Mouse (Mus musculus): ENCODE data around the gene Xirp2.
A peak's percentile ranks its signal among the peaks of the same experiment; 100 is the strongest.
"Not testable (repeated sequence)": the region's sequence is repeated elsewhere in the genome, so short reads cannot be mapped to it uniquely, and the experiment has no call there.

Gene Xirp2

DNA sequence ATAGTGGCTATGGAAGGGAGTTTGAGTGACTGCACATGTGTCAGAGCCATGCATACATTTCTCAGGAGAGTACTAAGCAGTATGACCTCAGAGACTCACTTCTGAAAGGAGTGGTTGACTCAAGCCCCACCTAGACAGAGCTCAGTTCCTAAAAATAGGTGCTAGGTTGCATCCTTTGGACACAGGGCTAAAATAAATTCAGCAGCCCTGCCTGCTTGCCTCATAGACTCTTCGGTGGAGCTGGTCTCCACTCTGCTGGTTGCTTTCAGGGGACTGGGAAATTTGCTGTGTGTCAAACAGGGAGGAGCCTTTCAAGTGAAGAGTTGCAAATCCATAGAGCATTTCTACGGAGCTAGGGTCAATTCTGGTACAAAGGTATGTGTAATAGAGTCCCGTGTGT lies at the start of gene Xirp2:
Gene Xirp2, plus strand, starts transcription at position 223 of the 400 bp plus-strand sequence.
- no peak for DNase-seq (ENCODE audit: low spot score)

- not testable (repeated sequence) for DNase-seq (ENCODE audit: low spot score)
Observed at GRCm38 (mm10) chr2:67413425-67413824, 32.4 kb upstream of the Xirp2 start, which contains the start of gene Gm21830. Gm21830 (plus strand) TSS chr2:67413725.

- DNase-seq (ENCODE audit: low spot score): no peak
Observed at GRCm38 (mm10) chr2:67420853-67421252, 24.9 kb upstream of the Xirp2 start.

GRCm38 (mm10) chr2:67422799-67423198 lies 23.0 kb upstream of the Xirp2 start:
- no peak for DNase-seq (ENCODE audit: low spot score)

- no peak for DNase-seq (ENCODE audit: low spot score)
Observed at GRCm38 (mm10) chr2:67433081-67433480, 12.7 kb upstream of the Xirp2 start, which contains the start of gene Gm26727. Gm26727 (minus strand) TSS chr2:67433181.

DNA sequence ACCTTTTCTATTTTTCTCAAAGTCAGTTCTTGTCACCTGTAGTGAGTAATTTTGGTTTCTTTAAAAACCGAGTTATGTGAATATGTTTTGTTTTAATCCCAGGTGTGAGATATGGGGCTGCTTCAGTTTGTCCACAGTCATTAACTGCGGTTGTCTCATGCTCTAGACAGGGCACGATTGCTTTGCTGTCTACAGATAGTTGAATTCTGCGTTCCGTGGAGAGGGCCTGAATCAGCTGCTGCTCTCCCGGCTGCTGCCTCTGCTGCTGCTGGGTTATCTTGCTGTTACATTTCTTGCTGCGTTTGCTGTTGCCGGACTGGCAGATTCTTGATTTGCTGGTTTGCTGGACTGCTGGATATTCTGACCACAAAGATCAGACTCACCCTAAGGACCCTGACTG lies 7.5 kb upstream of the Xirp2 start:
- no peak for DNase-seq (ENCODE audit: low spot score)

GRCm38 (mm10) chr2:67446772-67447171 lies 970 bp downstream of the Xirp2 start:
- DNase-seq (ENCODE audit: low spot score): no peak

DNA sequence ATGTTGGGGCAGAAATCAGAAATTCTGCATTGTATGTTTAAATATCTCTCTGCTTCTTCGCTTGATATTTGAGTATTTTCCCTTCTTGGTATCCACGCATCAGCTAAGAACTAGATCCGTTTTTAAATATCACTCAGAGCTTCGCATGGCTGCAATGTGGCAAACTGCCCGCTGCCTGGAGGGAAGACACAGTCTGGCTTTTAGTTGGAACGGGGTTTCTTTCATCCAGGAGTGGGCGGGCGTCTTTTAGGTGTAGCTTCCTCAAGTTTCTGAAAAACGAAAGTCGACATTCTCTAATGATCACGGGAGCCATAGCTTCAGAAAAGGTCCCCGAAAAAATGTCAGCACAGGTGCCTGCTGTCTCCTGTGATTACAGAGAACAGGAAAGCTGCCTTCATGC lies 1.4 kb downstream of the Xirp2 start:
- DNase-seq (ENCODE audit: low spot score): no peak

DNA sequence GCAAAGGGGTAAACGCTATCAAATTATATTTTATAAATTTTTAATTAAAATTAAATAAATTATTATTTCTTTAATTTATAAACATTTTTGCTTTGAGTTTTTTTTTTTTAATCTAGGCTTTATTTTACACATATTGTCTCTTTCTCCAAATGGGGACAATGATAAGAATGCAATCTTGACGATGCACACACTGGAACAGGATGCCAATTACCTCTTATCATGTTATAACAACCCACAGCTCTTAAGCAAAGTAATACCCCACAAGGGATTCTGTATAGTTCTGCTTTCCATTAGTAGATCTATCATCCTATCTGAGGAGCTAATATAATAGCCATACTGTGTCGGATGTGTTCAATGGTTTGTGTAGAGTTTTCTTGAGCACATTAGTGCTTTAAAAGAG lies 15.1 kb downstream of the Xirp2 start:
- no peak for DNase-seq (ENCODE audit: low spot score)

GRCm38 (mm10) chr2:67467036-67467435 lies 21.2 kb downstream of the Xirp2 start:
- no peak for DNase-seq (ENCODE audit: low spot score)

GRCm38 (mm10) chr2:67470030-67470429 lies 24.2 kb downstream of the Xirp2 start:
- not testable (repeated sequence) for DNase-seq (ENCODE audit: low spot score)

DNA sequence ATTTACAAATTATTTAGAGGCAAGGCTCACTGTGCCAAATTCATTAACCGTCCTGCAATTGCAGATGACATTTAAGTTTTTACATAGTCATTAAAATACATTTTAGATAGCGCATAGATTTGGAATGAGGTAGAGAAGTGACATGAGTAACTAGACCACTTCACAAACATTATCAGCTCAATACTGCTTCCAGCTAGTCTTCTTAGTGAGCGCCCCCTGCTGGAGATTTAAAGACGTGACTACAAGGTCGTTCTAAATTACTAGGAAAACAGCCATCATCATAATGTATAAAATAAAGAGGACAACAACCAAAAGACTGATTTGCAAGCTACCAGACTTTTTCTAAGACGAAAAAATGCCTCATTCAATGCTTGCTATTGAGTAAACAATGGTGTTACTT lies 32.0 kb downstream of the Xirp2 start:
- DNase-seq (ENCODE audit: low spot score): peak; percentile 29

DNA sequence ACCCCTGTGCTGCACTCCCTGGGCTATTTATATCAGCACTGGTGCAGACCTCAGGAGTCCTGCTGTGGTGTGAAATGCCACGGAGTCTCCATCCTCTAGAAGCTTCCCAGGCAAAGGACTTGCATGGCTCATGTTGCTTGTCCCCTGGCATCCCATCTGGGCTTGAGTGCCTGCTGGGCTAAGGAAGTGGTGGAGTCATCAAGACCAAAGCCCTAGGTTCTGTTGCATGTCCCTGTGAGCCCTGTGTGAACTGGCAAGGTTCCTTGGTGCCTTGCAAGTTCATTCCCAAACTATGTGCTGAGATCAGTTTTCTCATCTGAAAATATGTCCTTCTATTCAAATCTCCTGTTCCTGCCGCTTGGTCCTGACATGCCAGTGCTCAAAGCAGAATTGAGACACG lies 35.2 kb downstream of the Xirp2 start:
- DNase-seq (ENCODE audit: low spot score): no peak

- DNase-seq (ENCODE audit: low spot score): no peak
Observed at GRCm38 (mm10) chr2:67486721-67487120, 40.9 kb downstream of the Xirp2 start.

- DNase-seq (ENCODE audit: low spot score): no peak
Observed at GRCm38 (mm10) chr2:67487162-67487561, 41.4 kb downstream of the Xirp2 start.

- DNase-seq (ENCODE audit: low spot score): no peak
Observed at GRCm38 (mm10) chr2:67488465-67489127, 42.8 kb downstream of the Xirp2 start.

DNA sequence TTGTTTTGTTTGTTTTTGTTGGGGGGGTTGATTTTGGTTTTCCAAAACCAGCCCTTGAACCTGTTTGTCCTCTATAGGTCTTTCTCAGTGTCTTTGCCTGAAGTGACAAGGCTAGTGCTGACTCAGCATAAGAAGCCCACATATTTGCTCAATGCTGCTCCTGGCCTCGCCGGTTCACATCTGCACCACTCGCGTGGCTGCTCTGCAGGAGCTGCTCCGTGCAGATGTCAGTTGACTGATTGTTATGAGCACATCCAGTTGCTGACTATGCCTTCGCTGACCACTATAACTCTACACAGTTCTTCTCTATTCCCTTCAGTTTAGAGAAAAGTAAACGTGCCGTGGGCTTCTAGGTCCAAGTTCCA lies 43.3 kb downstream of the Xirp2 start:
- no peak for DNase-seq (ENCODE audit: low spot score)

GRCm38 (mm10) chr2:67505457-67505856 lies 59.7 kb downstream of the Xirp2 start:
- no peak for DNase-seq (ENCODE audit: low spot score)

GRCm38 (mm10) chr2:67516405-67516804 lies 70.6 kb downstream of the Xirp2 start:
- DNase-seq (ENCODE audit: low spot score): no peak

DNA sequence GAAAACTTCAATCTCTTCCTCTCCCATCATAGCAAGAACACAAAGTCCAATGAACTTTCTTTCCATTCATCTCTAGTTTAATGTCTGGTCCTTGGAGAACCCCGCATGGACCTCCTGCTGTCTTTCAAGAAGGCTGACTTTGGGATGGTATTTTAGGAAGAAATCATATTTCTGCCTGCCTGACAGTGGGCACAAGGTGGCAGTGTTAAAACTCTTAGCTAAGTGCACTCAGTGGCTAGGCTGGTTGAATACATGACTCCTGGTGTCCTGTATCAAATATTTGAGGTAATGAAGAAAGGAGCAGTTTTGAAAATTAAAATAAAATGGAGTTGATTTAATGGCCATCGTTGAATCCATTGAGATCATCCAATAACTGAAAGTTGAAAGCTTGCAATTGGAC lies 89.5 kb downstream of the Xirp2 start:
- no peak for DNase-seq (ENCODE audit: low spot score)

GRCm38 (mm10) chr2:67539426-67539825 lies 93.6 kb downstream of the Xirp2 start:
- no peak for DNase-seq (ENCODE audit: low spot score)

DNA sequence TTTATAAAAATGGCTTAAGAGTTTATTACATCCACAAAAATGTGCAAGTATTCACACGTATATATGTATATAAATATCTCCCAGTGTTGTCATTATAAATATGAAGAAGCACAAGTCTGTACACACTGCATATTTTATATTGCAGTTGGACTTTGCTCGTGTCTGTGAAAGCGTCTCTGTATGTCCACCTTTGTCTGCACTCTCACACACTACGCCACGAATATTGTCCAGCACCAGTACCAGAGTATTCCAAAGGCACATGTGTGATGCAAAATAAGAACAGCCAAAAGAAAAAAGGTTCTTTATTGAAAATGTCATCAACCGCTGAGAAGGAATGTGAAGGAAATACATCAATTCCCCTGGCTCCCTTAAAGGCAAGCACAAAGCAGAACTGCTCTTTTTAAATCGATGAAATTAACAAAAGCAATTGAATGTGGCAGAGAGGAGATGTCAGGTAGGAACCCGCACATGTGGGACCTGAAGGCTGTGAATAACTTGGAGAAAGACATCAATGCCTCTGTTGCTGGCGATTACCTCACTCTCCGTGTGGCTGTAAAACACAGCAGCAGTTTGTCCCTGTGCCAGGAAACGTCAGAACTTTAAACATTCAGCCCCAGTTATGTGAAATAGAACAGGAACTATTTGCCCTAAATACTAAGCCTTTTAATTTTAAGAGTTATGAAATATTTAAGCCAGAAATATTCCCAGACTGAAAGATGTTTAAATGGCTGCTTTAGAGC lies 96.3 kb downstream of the Xirp2 start:
- no peak for DNase-seq (ENCODE audit: low spot score)

DNA sequence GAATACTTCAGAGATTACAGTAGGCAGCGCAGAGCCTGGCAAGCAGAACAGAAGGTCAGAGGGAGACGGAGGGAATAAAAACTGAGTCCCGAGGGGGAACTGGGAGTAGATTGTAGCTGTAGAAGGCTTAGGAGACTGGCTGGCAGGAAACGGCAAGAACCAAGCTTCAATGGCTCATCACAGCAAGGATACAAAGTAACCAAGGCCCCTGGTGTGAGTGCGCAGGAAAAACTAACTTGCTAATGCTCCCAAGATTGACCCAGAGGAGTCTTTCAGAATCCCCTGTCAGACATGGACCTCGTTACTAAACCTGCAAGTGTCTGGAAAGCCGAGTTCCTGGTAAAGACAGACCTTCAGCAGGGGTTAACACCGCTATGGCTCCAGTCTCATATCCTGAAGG lies 98.6 kb downstream of the Xirp2 start:
- DNase-seq (ENCODE audit: low spot score): peak; percentile 57

Data from testis, postnatal 14 days (tissue).